Comparison of ENCODE assay signal across 20 mouse cellular contexts in the genomic region with DNA sequence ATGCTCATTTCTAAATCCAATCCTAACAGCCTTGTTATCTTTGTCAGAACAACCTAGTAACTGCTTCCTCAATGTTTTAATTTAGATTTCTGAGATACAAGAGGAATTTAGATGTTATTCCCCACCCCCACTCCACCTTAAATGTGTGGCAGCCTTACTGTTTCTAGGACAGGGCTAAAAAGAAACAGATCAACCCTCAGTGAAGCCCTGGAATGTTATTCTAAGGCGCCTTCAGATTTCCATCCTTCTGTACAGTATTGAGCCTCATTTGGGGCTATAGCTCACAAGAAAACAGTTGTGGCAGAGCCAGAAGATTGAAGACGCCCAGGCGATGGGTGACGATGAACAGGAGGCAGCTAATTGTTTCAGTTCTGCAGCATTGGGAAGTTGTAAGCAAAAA.
DNase-seq lines count a peak whose midpoint lies in the region; ATAC-seq and TF ChIP-seq lines count a peak whose summit lies in the region.
"Had no signal": no experiment of that assay in that cellular context is flagged by ENCODE, and none has a peak within 500 bp of the region (broad histone marks: within the 10 kb centered on the region; RNA-seq: fewer than 3 reads in every experiment).

No protein-coding gene starts in this region.

- no peaks in the 10 kb centered on the region for H3K27me3 ChIP-seq in embryonic facial prominence, embryonic 10.5 days (replicated peaks; ENCODE audit: low read depth, poor library complexity, severe bottlenecking)
- H3K27me3 ChIP-seq: embryonic facial prominence, embryonic 12.5 days; forebrain, embryonic 12.5 days; hindbrain, embryonic 13.5 days had no signal

- no peaks in the 10 kb centered on the region for H3K9me3 ChIP-seq in embryonic facial prominence, embryonic 10.5 days
- H3K9me3 ChIP-seq: embryonic facial prominence, embryonic 12.5 days; forebrain, embryonic 12.5 days; heart, embryonic 10.5 days; hindbrain, embryonic 13.5 days had no signal

- H3K4me3 ChIP-seq in left cerebral cortex, adult 2 months: no peak overlapping the region
- H3K4me3 ChIP-seq in embryonic facial prominence, embryonic 10.5 days: no peak overlapping the region
- H3K4me3 ChIP-seq: embryonic facial prominence, embryonic 12.5 days; forebrain, embryonic 12.5 days; heart, embryonic 10.5 days; hindbrain, embryonic 13.5 days had no signal

- intact Hi-C loops in left cerebral cortex, postnatal 14 days (cut with DNase I): no loop called here
- intact Hi-C loops in left cerebral cortex, adult 2 months (cut with DNase I): no loop called here

- H3K27ac ChIP-seq in left cerebral cortex, adult 2 months: no peak overlapping the region
- no peak overlapping the region for H3K27ac ChIP-seq in embryonic facial prominence, embryonic 10.5 days (replicated peaks)
- H3K27ac ChIP-seq: embryonic facial prominence, embryonic 12.5 days; forebrain, embryonic 12.5 days; hindbrain, embryonic 13.5 days; hindbrain, postnatal 0 days had no signal

- H3K4me1 ChIP-seq in embryonic facial prominence, embryonic 10.5 days: no peaks in the 10 kb centered on the region
- H3K4me1 ChIP-seq: embryonic facial prominence, embryonic 12.5 days; forebrain, embryonic 12.5 days; hindbrain, embryonic 13.5 days had no signal

- H3K36me3 ChIP-seq in embryonic facial prominence, embryonic 10.5 days (replicated peaks): no peaks in the 10 kb centered on the region
- H3K36me3 ChIP-seq: embryonic facial prominence, embryonic 12.5 days; forebrain, embryonic 12.5 days; heart, embryonic 10.5 days; hindbrain, embryonic 13.5 days had no signal

- WGBS in embryonic facial prominence, embryonic 10.5 days: 77% methylated on average over 4 of the region's 4 CpGs

- ATAC-seq in frontal cortex, adult (ENCODE audit: low TSS enrichment): peak; percentile 86
- no peak for ATAC-seq in megakaryocyte, adult 5-6 weeks (ENCODE audit: poor library complexity, severe bottlenecking)
- ATAC-seq: forebrain, embryonic 16.5 days; hindbrain, postnatal 0 days had no signal

- DNase-seq in frontal cortex, postnatal 14 days (ENCODE audit: low spot score in 2 of 2): no peak
- DNase-seq in left cerebral cortex, postnatal 14 days (ENCODE audit: low spot score in 2 of 2): peak; percentile 5 to 59
- DNase-seq in left cerebral cortex, adult 2 months (ENCODE audit: extremely low spot score in 1 of 2, low spot score in 2 of 2): no peak
- peak; percentile 16 for DNase-seq in brain, adult 2 months (ENCODE audit: low read depth, low spot score)
- DNase-seq in embryonic facial prominence, embryonic 10.5 days (ENCODE audit: low spot score): peak; percentile 11
- DNase-seq: adrenal gland, adult 2 months; adrenal gland, postnatal 25 days; cerebellum, adult 2 months; cerebellum, postnatal 10 days; gastrocnemius, postnatal 36 days; heart, adult 11 months; kidney, adult 11 months had no signal

- no peak for TF ChIP-seq CTCF in left cerebral cortex, adult 2 months (IDR thresholded peaks at IDR 0.05)

Comparison
In these comparisons a context has a peak if more than half of its experiments do, and no peak if none do; other contexts are left out.
1. DNase-seq: peak in left cerebral cortex, postnatal 14 days (2 of 2), brain, adult 2 months (single experiment) and embryonic facial prominence, embryonic 10.5 days (single experiment); none in frontal cortex, postnatal 14 days (0 of 2) and left cerebral cortex, adult 2 months (0 of 2).